Mouse (Mus musculus): ENCODE measurements at regions not wholly inside any gene's neighbourhood (a gene's known extent, or its start where the extent isn't known, plus 50 kb on each side); places are given as distances from the start of the nearest gene placed in this dataset.

DNA sequence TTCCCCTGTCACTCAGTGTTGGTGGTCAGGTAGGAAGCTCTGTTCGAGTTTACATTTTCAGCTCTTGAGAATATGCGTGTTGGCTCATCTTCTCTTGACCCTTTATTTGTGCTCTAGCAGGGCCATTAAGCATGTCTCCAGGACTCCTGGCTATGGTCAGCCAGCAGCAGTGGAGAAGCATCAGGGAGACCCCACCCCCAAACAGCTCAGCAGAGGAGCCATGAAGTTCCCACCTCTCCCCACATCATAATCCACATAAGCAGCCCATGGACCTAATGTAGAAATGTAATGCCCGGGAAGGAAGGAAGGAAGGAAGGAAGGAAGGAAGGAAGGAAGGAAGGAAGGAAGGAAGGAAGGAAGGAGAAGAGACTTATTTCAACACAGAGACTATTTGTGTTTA is 261.5 kb downstream of the Dhx15 start:
- DNase-seq (ENCODE audit: extremely low read depth, low read depth, low spot score), result no peak

DNA sequence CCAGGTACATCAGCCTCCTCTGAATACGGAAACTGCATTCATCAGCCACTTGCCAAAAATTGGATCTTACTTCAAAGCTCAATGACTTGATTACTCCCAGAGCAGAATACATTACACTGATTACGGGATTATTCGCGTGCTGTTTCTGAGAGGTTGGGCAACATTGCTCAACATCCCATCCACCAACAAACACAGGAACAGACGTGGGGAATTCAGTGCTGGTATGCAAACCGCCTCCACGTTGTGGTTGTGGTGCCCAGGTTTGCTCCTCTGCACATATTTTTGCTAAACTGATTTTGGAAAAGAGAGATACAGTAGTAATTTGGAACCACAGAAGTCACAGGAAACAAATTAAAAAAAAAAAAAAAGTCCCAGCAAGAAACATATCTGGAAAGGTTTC is 266.9 kb downstream of the Dhx15 start:
- DNase-seq (ENCODE audit: extremely low read depth, low read depth, low spot score), result no peak

DNA sequence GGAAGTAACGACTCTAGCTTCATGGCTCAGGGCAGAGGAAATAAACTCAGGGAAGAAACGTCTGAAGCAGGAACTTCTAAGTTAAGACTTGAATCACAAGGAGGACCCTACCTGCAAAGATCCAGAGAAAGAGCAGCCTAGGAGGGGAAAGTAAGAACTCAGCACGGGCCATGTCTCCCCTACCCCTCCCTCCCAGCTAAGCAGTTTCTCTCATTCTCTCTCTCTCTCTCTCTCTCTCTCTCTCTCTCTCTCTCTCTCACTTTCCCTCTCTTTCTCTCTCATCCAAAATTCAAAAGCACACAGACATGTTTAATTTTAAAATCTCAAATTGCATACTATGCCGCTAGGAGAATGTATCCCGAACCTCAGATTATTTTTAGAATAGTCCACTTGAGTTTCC is 267.3 kb downstream of the Dhx15 start:
- DNase-seq (ENCODE audit: extremely low read depth, low read depth, low spot score), result no peak

DNA sequence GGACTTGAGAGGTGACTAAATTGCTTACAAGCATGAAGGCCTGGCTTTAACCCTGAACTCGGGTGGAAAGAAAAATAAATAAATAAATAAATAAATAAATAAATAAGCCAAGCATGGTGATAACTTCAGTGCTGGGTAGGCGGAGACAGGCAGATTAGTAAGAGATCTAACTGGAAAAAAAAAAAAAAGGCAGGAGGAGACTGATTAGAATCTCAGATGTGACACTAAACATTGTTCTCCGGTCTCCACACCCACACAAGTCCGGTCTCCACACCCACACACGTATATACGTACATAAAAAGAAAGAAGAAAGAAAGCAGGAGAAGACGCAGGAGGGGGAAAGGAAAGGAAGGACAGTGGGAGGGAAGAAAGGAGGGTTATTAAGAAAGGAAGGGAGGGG is 267.8 kb downstream of the Dhx15 start:
- no peak for DNase-seq (ENCODE audit: extremely low read depth, low read depth, low spot score)

DNA sequence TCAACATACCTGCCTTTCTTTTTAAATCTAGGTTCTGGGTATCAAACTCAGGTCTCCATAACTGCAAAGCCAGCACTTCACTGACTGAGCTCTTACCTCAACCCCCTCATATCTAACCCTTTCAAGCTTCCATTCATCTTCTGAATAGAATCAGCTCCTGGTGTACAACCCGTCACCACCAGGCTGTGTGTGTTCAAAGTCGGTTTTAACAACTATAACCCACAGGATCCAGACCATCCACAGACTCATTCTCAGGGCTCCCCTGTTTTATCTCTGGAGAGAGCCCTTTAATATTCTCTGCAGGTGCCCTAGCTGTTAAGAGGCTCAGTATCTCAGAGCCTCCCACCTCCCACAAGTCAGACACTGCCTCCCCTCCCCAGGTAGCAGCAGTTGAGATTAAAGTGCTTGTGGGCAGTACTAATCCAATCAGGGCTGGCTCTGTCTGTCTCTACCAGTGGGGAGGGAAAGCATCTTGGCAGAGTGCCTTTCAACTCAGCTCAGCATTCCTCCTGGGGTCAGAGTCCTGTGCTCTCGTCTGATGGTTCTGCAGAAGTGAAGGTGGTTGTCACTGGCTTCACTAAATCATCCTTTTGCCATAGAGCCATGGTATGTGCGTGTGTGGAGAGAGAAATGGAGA is 272.4 kb downstream of the Dhx15 start:
- DNase-seq (ENCODE audit: extremely low read depth, low read depth, low spot score), result no peak

DNA sequence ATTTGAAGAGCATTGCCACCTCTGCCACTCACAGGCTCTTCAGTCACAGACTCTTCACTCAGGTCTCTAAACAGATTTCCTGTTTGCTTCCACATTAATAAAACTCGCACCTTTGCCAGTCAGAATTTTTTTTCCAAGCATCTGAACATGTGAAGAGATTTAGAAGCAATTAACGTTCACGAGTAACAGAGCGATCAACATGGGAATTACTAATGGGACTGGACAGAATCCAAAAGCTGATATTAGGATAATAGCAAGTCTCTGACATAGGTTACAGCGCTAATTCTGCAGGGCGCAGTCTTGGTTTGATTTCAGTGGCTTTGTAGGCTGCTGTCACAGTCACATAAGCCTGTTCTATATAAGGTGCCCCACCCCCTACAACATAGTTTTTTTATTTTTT is 275.6 kb downstream of the Dhx15 start:
- DNase-seq (ENCODE audit: extremely low read depth, low read depth, low spot score), result no peak

DNA sequence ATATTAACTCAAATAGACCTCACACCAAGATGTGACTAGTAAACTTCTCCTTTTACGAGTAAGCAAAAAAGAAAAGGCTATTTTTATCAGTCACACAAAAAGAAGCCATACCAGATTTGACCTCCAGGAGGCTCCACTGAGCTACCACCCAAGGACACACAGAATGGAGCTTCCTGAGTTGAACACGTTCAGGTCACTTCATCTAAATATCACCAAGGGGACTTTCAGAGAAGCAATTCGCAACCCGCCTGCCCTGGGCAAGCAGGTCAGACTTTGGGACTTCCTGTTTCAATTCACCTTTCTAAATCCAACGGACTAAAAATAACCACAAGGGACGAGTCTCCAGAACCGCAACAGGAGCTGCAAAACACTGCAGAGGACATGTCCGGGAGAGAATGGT is 281.5 kb downstream of the Dhx15 start:
- no peak for DNase-seq (ENCODE audit: extremely low read depth, low read depth, low spot score)

DNA sequence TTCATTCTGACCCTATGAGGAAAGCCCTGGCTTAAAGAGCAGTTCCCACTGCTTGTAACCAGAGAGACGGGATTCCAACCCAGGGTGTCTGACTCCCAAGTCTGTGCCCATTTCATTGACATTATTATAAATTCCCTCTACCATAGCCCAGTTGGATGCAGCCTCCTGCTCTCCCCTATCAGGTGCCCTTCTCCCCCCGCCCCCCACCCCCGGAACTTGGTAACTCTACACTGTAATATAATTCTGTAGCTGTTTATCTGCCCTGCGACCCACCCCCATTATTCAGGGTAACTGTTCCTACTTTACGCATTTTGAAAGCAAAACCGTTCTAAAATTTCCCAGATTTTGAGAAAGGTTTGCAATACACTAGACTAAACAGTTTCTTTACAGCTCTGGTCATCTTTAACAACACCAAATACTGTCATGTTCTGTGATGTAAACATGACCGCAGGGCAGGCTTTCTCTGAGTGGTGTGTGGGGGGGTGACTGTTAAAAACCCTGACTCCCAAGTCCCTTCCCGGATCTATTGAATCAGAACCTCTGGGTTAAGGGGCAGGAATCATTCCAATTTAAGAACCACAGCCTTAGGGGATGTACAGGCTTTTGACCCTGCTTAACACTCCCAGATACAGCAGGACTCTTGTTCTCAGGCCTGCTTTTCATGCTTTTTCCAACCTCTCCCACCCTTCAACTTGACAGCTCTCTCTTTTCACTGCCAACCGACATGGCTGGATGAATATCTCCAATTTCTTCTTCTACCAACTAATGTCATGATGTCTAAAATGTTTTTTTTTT is 283.8 kb downstream of the Dhx15 start:
- no peak for DNase-seq (ENCODE audit: extremely low read depth, low read depth, low spot score)

DNA sequence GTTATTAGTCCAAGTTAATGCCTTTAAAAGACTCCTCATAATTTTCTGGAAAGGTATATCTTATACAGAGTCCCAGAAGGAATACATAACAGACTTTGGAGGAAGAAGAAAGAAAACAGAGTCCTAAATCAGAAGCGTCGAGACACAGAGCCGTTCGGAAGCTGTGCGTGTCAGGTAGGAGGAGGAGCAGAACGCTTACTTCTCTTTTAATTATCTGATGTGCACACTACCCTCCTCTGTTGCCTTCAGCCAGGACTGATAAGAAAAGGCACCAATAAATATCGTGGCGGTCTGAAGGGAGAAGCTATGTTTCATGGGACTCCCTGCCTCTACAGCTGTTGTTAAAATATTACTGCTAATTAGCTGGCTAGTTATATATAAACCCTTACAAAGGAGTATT is 296.2 kb downstream of the Dhx15 start:
- DNase-seq (ENCODE audit: extremely low read depth, low read depth, low spot score), result no peak

DNA sequence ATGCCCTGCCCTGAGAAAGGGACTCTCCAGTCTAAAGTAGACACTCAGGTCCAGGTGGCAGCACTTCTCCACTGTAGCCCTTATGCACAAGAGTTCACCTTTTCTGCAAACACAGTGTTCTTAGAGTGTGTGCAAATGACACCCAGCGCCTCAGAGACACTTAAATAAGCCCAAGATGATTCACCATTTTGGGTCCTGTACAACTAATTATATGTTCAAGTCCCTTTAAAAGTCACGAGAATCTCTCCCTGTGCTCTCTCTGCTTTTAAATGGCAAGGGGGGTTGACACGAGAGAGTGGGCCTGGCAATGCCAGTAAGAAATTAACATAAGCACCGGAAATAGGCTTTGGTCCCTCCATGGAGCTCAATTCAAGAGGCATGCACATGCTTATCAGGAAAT is 299.0 kb downstream of the Dhx15 start:
- no peak for DNase-seq (ENCODE audit: extremely low read depth, low read depth, low spot score)

DNA sequence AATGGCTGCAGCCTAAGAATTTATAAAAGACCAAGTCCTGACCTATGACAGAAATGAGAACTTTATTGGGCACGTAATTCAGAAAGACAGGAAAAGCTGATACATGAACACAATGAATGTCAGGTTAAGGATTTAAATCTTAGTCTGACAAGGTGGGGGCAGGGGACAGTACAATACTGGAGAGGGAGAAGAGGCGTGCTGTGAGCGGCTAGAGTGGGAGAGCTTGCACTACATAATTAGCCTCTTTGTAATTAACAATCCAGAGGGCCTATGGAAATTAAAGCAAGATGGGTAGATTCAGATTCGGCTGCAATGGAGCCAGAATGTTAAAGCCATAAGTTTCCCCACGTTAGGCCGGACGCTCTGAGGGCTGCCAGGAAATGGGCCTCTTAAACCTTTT is 301.9 kb downstream of the Dhx15 start:
- no peak for DNase-seq (ENCODE audit: extremely low read depth, low read depth, low spot score)

DNA sequence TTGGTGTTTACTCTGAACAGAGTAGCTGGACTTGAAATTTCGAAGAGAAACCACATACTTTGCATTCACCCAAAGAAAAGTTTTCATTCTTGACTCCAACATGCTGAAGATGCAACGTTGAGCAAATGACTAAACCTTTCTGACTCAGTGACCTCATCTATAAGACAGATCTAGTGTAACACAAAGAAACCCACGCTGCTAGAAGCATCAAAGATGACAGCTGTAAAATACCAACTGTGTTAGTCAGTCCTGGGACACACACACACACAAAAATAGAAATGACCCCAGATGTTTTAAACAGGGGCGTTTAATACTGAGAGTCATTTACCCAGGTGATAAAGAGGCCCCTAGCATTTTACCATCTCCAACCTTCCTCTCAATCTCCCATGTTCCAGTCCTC is 307.7 kb downstream of the Dhx15 start:
- no peak for DNase-seq (ENCODE audit: extremely low read depth, low read depth, low spot score)

DNA sequence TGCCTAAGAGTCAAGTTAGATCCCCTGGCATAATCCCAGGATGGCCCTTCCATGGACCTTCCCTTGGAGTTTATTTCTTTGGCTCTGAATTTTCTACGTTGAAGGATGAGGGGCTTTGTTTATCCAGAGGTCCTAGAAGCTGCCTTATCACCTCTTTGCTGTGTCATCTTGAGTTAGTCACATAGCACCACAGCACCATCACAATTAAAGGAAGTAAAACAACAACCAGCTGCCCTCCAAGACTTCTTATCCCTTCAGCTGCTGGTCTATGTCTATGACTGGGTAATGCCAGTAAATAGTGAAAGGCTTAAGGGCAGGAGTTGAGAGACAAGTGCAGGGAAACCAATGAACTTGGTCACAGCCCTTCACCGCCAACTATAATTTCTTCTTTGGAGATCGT is 308.1 kb downstream of the Dhx15 start:
- DNase-seq (ENCODE audit: extremely low read depth, low read depth, low spot score), result no peak

DNA sequence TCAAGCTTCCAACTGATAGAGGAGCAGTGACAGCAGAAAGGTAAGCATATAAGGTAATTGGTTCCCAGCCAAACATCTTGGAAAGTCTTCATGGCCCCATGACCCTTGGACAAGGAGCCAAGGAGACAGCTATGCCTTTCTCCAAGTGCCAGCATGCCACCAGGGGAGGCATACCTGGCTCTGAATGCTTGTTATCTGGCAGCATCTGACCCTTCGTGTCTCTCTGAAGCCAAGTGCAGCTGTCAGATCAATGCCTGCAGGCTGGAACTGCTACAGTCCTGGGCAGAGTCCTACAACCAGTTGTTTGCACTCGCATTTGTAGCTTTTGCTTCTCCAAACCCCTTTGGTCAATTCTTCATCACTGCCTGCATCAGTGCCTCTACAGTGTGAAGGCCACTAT is 309.3 kb upstream of the Ppargc1a start:
- no peak for DNase-seq (ENCODE audit: extremely low read depth, low read depth, low spot score)

DNA sequence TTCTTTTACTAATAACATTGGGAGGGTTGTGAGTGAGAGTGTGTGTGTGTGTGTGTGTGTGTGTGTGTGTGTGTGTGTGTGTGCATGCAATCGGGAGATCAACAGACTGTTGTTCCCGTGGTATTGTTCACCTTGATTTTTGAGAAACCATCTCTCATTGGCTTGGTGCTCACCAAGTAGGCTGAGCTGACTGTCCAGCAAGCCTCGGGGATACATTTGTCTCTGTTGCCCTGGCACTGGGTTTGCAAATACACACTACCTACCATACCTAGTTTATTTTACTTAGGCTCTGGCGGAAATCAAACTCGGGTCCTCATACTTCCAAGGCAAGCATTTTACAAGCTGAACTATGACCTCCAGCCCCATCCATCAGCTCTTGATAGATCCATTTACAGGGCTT is 306.0 kb upstream of the Ppargc1a start:
- DNase-seq (ENCODE audit: extremely low read depth, low read depth, low spot score), result no peak

DNA sequence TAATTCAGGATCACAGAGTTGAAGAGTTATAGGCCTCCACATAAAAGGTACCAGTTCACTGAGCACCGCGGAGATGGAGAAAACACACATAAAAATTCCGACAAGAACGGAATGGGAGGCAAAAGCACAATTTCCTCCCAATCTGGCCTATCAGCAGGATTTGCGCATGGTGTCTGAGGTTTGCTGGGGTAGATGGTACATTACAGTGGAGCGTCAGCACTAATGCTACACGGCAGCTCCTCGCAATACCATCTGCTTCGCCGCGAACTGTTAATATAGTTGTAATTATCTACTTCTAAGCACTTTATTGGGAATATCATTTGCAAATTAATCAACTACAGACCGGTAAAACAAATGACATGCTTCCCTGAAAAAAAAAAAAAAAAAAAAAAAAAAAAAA is 304.2 kb upstream of the Ppargc1a start:
- DNase-seq (ENCODE audit: extremely low read depth, low read depth, low spot score), result no peak

DNA sequence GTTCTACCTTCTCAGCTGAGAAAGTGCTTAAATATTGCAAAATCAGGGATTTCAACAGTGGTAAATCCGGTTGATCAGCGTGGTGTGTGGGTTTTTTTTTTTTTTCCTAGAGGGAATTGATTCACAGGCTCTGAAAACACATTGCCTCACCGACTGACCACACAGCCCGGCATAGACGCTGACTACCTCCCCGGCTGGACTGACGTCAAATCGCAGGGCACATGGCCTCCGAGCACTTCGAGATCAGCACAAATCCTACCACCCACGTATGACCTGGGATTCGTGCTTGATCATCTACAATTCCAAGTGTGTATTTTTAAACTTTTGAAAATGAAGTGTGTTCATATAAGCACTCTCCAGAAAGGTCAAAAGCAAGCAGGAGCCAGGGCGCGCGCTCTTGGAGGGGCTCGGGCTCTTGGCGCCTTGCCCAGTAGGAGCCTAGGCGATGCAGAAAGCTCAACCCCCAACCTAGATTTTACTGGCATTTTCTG is 300.7 kb upstream of the Ppargc1a start:
- peak; percentile 64 for DNase-seq (ENCODE audit: extremely low read depth, low read depth, low spot score)

DNA sequence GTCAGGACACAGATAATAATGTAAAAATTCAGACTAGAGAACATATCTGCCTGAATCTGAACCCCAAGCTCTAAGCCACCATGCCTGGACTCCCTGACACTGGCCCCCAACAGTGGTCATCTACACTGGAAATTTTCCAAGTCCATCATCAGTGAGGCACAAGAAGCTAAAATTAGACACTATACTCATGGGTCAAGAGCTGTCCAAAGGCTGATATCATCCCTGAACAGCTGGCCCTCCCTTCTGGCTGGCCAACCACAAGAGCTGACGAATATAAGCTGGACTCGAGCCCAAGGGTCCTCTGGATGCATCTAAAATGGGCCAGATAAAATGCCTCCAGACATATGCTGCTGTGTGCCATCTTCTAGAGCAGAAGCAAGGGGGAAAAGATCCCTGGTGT is 298.5 kb upstream of the Ppargc1a start:
- DNase-seq (ENCODE audit: extremely low read depth, low read depth, low spot score), result no peak

DNA sequence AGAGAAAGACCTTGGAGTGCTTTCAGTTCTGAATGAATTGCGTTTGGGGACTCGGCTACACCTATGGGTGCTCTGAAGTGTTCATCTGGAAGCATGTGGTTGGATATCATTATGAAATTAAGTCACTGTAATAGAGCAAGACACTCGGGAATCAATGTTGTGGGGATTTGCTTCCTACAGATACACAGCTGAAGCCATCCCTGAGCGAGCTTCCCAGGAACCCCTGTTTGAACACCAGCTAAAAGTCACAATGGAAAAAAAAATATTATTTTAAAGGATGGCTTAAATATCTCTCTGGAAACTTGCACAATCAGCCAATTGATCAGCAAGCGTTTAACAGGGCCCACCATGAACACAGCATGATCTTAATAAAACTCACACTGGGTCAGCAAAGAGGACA is 293.0 kb upstream of the Ppargc1a start:
- no peak for DNase-seq (ENCODE audit: extremely low read depth, low read depth, low spot score)

DNA sequence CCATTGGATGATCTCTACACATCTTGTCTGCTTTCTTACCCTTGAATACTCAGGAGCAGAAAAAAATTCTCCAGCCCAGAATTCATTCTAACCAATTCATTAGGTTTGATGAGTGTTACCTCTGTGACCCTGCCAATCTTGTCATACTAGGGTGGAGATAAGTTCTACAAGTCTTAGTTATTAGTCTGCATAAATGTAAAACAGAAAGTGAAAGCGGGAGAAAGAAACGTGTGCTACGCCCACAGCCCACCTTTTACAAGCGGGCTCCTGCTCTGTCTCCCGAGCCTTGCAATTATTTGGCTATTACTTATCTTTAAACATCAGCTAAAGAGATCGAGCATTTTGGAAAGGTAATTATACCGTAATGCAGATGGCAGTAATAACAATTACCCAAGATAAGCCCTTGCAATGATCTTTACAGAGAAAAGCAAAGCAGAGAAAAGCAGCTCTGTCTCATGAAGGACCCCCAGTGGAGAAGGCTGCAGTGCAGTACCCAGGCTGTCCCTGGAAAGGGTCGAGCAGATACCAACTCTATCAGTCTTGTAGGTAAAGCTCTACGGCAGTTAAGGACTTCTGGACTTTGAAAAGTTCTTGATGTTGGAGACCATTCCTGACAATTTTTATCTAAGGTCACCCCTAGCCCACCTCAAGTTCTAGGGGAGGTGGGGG is 286.1 kb upstream of the Ppargc1a start:
- no peak for DNase-seq (ENCODE audit: extremely low read depth, low read depth, low spot score)

DNA sequence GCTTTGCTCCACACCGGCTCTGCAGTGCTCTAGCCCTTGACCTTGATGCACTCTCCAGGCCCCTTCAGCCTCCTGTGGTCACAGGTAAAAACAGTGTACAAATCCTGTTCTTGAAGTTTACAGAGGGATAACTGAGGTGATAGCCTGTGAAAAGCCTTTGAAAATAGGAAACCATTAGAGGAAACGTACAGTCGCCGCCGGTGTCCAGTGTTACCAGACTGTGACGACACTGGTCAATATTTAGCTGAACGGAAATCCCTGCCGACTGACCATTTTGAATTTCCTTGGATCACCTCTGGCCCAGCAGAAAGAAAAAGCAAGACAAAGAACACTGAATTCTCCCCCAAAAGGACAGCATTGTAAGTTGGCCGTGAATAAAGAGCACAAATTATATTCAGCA is 282.6 kb upstream of the Ppargc1a start:
- no peak for DNase-seq (ENCODE audit: extremely low read depth, low read depth, low spot score)

DNA sequence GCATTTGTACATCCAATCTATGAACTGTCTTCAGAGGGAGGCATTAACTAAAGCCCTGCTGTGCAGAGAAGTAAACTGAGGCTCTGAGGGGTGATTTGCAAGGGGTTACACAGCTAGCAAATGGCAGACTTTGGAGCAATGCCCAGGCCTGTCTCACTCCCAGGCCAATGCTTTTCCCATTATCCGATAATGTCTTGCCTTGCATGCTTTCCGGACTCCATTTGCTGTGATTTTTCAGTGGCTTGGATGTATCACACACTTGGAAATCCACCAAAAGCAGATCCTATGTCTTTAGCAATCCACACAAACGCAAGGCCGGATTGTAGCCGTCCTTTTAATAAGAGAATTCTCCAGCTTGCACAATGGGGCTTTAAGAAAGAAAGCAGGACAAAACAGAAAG is 281.7 kb upstream of the Ppargc1a start:
- DNase-seq (ENCODE audit: extremely low read depth, low read depth, low spot score), result no peak
